Mouse (Mus musculus) midbrain, embryonic 14.5 days (tissue): Measurements from ENCODE around the gene Tusc2. TPM values are rescaled to one million over a fixed set of nuclear protein-coding genes. Genes with fewer than 3 reads are reported as not detected.

Experiments used
- ATAC-seq: fragments of 200-750 bp; cut with Nextera tagmentation; 2 replicates; pipeline ENCODE4 v1.8.0; 2017; ENCODE audit warnings: moderate number of reproducible peaks, moderate library complexity; ENCODE audit not compliant: low FRiP score, low TSS enrichment
- DNase-seq: peaks from one replicate; pipeline ENCODE4 v3.0.0-alpha.2; 2015
- H3K27ac ChIP-seq: fragments of 300-500 bp; sonication (generic); replicated peaks from 2 replicates; pipeline ENCODE4 v1.5.1; 2014; ENCODE audit warnings: mild to moderate bottlenecking, low read depth, low read length, moderate library complexity
- H3K27me3 ChIP-seq: fragments of 300-500 bp; sonication (generic); 2 replicates; pipeline ENCODE4 v1.6.1; 2014; ENCODE audit warnings: low read length, control low read depth, mixed read lengths; ENCODE audit not compliant: control insufficient read depth, insufficient read depth
- H3K36me3 ChIP-seq: fragments of 300-500 bp; sonication (generic); 2 replicates; pipeline ENCODE4 v1.6.1; 2014; ENCODE audit warnings: low read length, control low read depth; ENCODE audit not compliant: control insufficient read depth, insufficient read depth
- H3K4me1 ChIP-seq: fragments of 300-500 bp; sonication (generic); 2 replicates; pipeline ENCODE4 v1.6.1; 2014; ENCODE audit warnings: mild to moderate bottlenecking, antibody characterized with exemption, low read length, control low read depth; ENCODE audit not compliant: control insufficient read depth, insufficient read depth
- H3K4me2 ChIP-seq: fragments of 300-500 bp; sonication (generic); 2 replicates; pipeline ENCODE4 v1.6.1; 2014; ENCODE audit warnings: mild to moderate bottlenecking, low read length, moderate library complexity
- H3K4me3 ChIP-seq: fragments of 300-500 bp; sonication (generic); replicated peaks from 2 replicates; pipeline ENCODE4 v1.5.1; 2014; ENCODE audit warnings: low read depth, low read length
- H3K9ac ChIP-seq: fragments of 300-500 bp; sonication (generic); replicated peaks from 2 replicates; pipeline ENCODE4 v1.6.1; 2014; ENCODE audit warnings: mild to moderate bottlenecking, low read length, moderate library complexity
- H3K9me3 ChIP-seq: fragments of 300-500 bp; sonication (generic); 2 replicates; pipeline ENCODE4 v1.6.1; 2016; ENCODE audit warnings: low read length, control low read depth, mixed read lengths; ENCODE audit not compliant: control insufficient read depth
- WGBS: fragments of 180-500 bp; shearing (Covaris S2); extraction: QIAGEN DNeasy Blood & Tissue Kit; methylation state at CpG from one replicate; pipeline ENCODE4 v1.1.7; 2014; 5-methylcytosine and 5-hydroxymethylcytosine counted together
- polyA plus RNA-seq: library from polyadenylated mRNA; unstranded; fragments of >200 nt; fragmentation: Nextera tagmentation; extraction: Ambion mirVana; gene quantifications from 2 replicates; pipeline ENCODE4 v1.2.1, GENCODE M21; 2014

Gene Tusc2
- polyA plus RNA-seq, 1 experiment from 2014 or later, result 120 TPM

- Histone ChIP-seq H3K9me3 (no peaks in the 10 kb centered on the region), H3K27me3 (no peaks in the 10 kb centered on the region), H3K9ac (no peak overlapping the region), H3K4me3 (no peak overlapping the region), H3K4me2 (no peak overlapping the region), H3K4me1 (peaks cover 20% of the 10 kb centered on the region), H3K36me3 (peaks cover 15% of the 10 kb centered on the region), H3K27ac (no peak overlapping the region)
- WGBS, result 95% methylated on average over 10 of the region's 10 CpGs
- ATAC-seq (no peak), DNase-seq (no peak)
Observed at GRCm38 (mm10) chr9:107577871-107578270, 14.8 kb downstream of the Tusc2 start.

GRCm38 (mm10) chr9:107578587-107578986 lies 15.5 kb downstream of the Tusc2 start, which contains the start of gene Naa80:
Gene Naa80, plus strand, starts transcription at chr9:107578887.
- no peak for ATAC-seq
- DNase-seq, result no peak
- no peaks in the 10 kb centered on the region for H3K27me3 ChIP-seq
- peaks cover 20% of the 10 kb centered on the region for H3K4me1 ChIP-seq
- no peaks in the 10 kb centered on the region for H3K9me3 ChIP-seq
- 75% methylated on average over 3 of the region's 3 CpGs for WGBS
- peaks cover 15% of the 10 kb centered on the region for H3K36me3 ChIP-seq
- no peak within 1 kb of the TSS; the same call in 1 of the 2 replicates for H3K4me2 ChIP-seq
- H3K27ac ChIP-seq, result no peak within 1 kb of the TSS
- no peak within 1 kb of the TSS for H3K4me3 ChIP-seq
- H3K9ac ChIP-seq, result no peak within 1 kb of the TSS

- ATAC-seq, result no peak
- H3K36me3 ChIP-seq, result peaks cover 18% of the 10 kb centered on the region
- H3K4me3 ChIP-seq, result no peak overlapping the region
- H3K27ac ChIP-seq, result no peak overlapping the region
- 93% methylated on average over 14 of the region's 14 CpGs for WGBS
- no peaks in the 10 kb centered on the region for H3K27me3 ChIP-seq
- H3K9me3 ChIP-seq, result no peaks in the 10 kb centered on the region
- H3K9ac ChIP-seq, result no peak overlapping the region
- peaks cover 20% of the 10 kb centered on the region for H3K4me1 ChIP-seq
- no peak overlapping the region; the same call in 1 of the 2 replicates for H3K4me2 ChIP-seq
- DNase-seq, result no peak
Observed at GRCm38 (mm10) chr9:107579023-107579900, 16.2 kb downstream of the Tusc2 start.

- H3K9me3 ChIP-seq, result no peaks in the 10 kb centered on the region
- peak within 1 kb of the TSS; percentile 62 for H3K4me3 ChIP-seq
- H3K27ac ChIP-seq, result peak within 1 kb of the TSS; percentile 81
- H3K9ac ChIP-seq, result peak within 1 kb of the TSS; percentile 74
- ATAC-seq (peak; percentile 71), DNase-seq (peak; percentile 90)
- WGBS, result under 1% methylated on average over 32 of the region's 32 CpGs
- peaks cover 20% of the 10 kb centered on the region for H3K4me1 ChIP-seq
- H3K27me3 ChIP-seq, result no peaks in the 10 kb centered on the region
- peak within 1 kb of the TSS; percentile 98 for H3K4me2 ChIP-seq
- peaks cover 11% of the 10 kb centered on the region; the same call in 1 of the 2 replicates for H3K36me3 ChIP-seq
Observed at GRCm38 (mm10) chr9:107580501-107581317, 17.7 kb downstream of the Tusc2 start, which contains the start of gene Hyal3. Gene Hyal3, plus strand, starts transcription at chr9:107580818.

GRCm38 (mm10) chr9:107581584-107581983 lies 18.5 kb downstream of the Tusc2 start:
- Histone ChIP-seq H3K27ac (no peak overlapping the region), H3K4me2 (peak overlapping the region; percentile 98), H3K9me3 (no peaks in the 10 kb centered on the region), H3K27me3 (no peaks in the 10 kb centered on the region), H3K4me3 (peak overlapping the region; percentile 62; the same call in 1 of the 2 replicates), H3K9ac (peak overlapping the region; percentile 74), H3K36me3 (peaks cover 11% of the 10 kb centered on the region; the same call in 1 of the 2 replicates), H3K4me1 (peaks cover 20% of the 10 kb centered on the region)
- ATAC-seq (no peak), DNase-seq (no peak)
- WGBS, result 85% methylated on average over 4 of the region's 4 CpGs

GRCm38 (mm10) chr9:107582509-107583062 lies 19.5 kb downstream of the Tusc2 start:
- 92% methylated on average over 7 of the region's 7 CpGs for WGBS
- no peak overlapping the region for H3K27ac ChIP-seq
- no peak for DNase-seq

GRCm38 (mm10) chr9:107583174-107583573 lies 20.1 kb downstream of the Tusc2 start:
- Histone ChIP-seq H3K27ac (no peak overlapping the region), H3K27me3 (no peaks in the 10 kb centered on the region), H3K4me2 (no peak overlapping the region), H3K4me3 (no peak overlapping the region), H3K9me3 (no peaks in the 10 kb centered on the region), H3K36me3 (peaks cover 11% of the 10 kb centered on the region; the same call in 1 of the 2 replicates), H3K9ac (no peak overlapping the region), H3K4me1 (peaks cover 19% of the 10 kb centered on the region)
- WGBS, result 91% methylated on average over 14 of the region's 14 CpGs
- no peak for ATAC-seq
- no peak for DNase-seq

More at GRCm38 (mm10) chr9:107582509-107583062, 19.5 kb downstream of the Tusc2 start:
- ATAC-seq, result no peak
- Histone ChIP-seq H3K27me3 (no peaks in the 10 kb centered on the region), H3K9ac (no peak overlapping the region), H3K9me3 (no peaks in the 10 kb centered on the region), H3K4me3 (no peak overlapping the region), H3K4me2 (no peak overlapping the region), H3K36me3 (peaks cover 11% of the 10 kb centered on the region; the same call in 1 of the 2 replicates), H3K4me1 (peaks cover 15% of the 10 kb centered on the region)

- Histone ChIP-seq H3K4me2 (no peak overlapping the region), H3K27me3 (no peaks in the 10 kb centered on the region), H3K36me3 (peaks cover 29% of the 10 kb centered on the region), H3K4me1 (peaks cover 11% of the 10 kb centered on the region), H3K9me3 (no peaks in the 10 kb centered on the region), H3K27ac (no peak overlapping the region), H3K9ac (no peak overlapping the region), H3K4me3 (no peak overlapping the region)
- no peak for DNase-seq
- ATAC-seq, result no peak
- 93% methylated on average over 5 of the region's 5 CpGs for WGBS
Observed at GRCm38 (mm10) chr9:107586504-107586903, 23.4 kb downstream of the Tusc2 start.
